Mouse (Mus musculus): ENCODE results near the gene Cacnb2. TPM values are rescaled to one million over a fixed set of nuclear protein-coding genes. Genes with fewer than 3 reads are reported as not detected.

Cacnb2 gene
- polyA plus RNA-seq, 2 experiments, result 2.3 to 4.1 TPM

- Histone ChIP-seq H3K36me3 (ENCODE audit: control insufficient read depth, insufficient read depth, low read length) (no peaks in the 10 kb centered on the region), H3K9ac (ENCODE audit: low read depth, low read length, severe bottlenecking) (no peak overlapping the region), H3K4me1 (ENCODE audit: control insufficient read depth, insufficient read depth, low read length) (no peaks in the 10 kb centered on the region), H3K4me3 (replicated peaks; ENCODE audit: low read length) (no peak overlapping the region), H3K27me3 (ENCODE audit: control insufficient read depth, insufficient read depth, low read length) (no peaks in the 10 kb centered on the region), H3K4me2 (replicated peaks; ENCODE audit: low read depth, low read length, severe bottlenecking) (no peak overlapping the region), H3K9me3 (ENCODE audit: control insufficient read depth, low read length) (no peaks in the 10 kb centered on the region), H3K27ac (replicated peaks; ENCODE audit: low read depth, low read length) (no peak overlapping the region)
- no peak for DNase-seq (ENCODE audit: low spot score)
- WGBS, result 58% methylated on average over 3 of the region's 3 CpGs
- no peak for ATAC-seq (ENCODE audit: low FRiP score, low read depth)
- no peak for TF ChIP-seq POLR2A (IDR thresholded peaks at IDR 0.05; ENCODE audit: borderline replicate concordance, extremely low read depth, insufficient read depth, insufficient read length)
Measured at GRCm38 (mm10) chr2:14883460-14883859, 280.6 kb downstream of the Cacnb2 start.

- WGBS, result 44% methylated on average over 4 of the region's 4 CpGs
- H3K27ac ChIP-seq (replicated peaks; ENCODE audit: low read depth, low read length), result no peak overlapping the region
- no peaks in the 10 kb centered on the region for H3K36me3 ChIP-seq (ENCODE audit: control insufficient read depth, insufficient read depth, low read length)
- TF ChIP-seq POLR2A (IDR thresholded peaks at IDR 0.05; ENCODE audit: borderline replicate concordance, extremely low read depth, insufficient read depth, insufficient read length), result no peak
- no peak overlapping the region for H3K4me3 ChIP-seq (replicated peaks; ENCODE audit: low read length)
- H3K4me2 ChIP-seq (replicated peaks; ENCODE audit: low read depth, low read length, severe bottlenecking), result no peak overlapping the region
- DNase-seq (ENCODE audit: low spot score) (no peak), ATAC-seq (ENCODE audit: low FRiP score, low read depth) (no peak)
- no peaks in the 10 kb centered on the region for H3K4me1 ChIP-seq (ENCODE audit: control insufficient read depth, insufficient read depth, low read length)
- no peaks in the 10 kb centered on the region for H3K27me3 ChIP-seq (ENCODE audit: control insufficient read depth, insufficient read depth, low read length)
- H3K9ac ChIP-seq (ENCODE audit: low read depth, low read length, severe bottlenecking), result no peak overlapping the region
- no peaks in the 10 kb centered on the region for H3K9me3 ChIP-seq (ENCODE audit: control insufficient read depth, low read length)
Measured at GRCm38 (mm10) chr2:14888406-14889195, 285.7 kb downstream of the Cacnb2 start.

GRCm38 (mm10) chr2:14903837-14904236, 300.9 kb downstream of the Cacnb2 start:
- Histone ChIP-seq H3K9me3 (ENCODE audit: control insufficient read depth, low read length) (no peaks in the 10 kb centered on the region), H3K4me1 (ENCODE audit: control insufficient read depth, insufficient read depth, low read length) (no peaks in the 10 kb centered on the region), H3K4me2 (replicated peaks; ENCODE audit: low read depth, low read length, severe bottlenecking) (no peak overlapping the region), H3K36me3 (ENCODE audit: control insufficient read depth, insufficient read depth, low read length) (no peaks in the 10 kb centered on the region), H3K9ac (ENCODE audit: low read depth, low read length, severe bottlenecking) (no peak overlapping the region), H3K4me3 (replicated peaks; ENCODE audit: low read length) (no peak overlapping the region), H3K27me3 (ENCODE audit: control insufficient read depth, insufficient read depth, low read length) (no peaks in the 10 kb centered on the region), H3K27ac (replicated peaks; ENCODE audit: low read depth, low read length) (no peak overlapping the region)
- 62% methylated on average over 3 of the region's 3 CpGs for WGBS
- no peak for TF ChIP-seq POLR2A (IDR thresholded peaks at IDR 0.05; ENCODE audit: borderline replicate concordance, extremely low read depth, insufficient read depth, insufficient read length)
- no peak for DNase-seq (ENCODE audit: low spot score)
- ATAC-seq (ENCODE audit: low FRiP score, low read depth), result no peak

- H3K27me3 ChIP-seq (ENCODE audit: control insufficient read depth, insufficient read depth, low read length), result no peaks in the 10 kb centered on the region
- H3K36me3 ChIP-seq (ENCODE audit: control insufficient read depth, insufficient read depth, low read length), result no peaks in the 10 kb centered on the region
- WGBS, result 85% methylated on average over 2 of the region's 2 CpGs
Measured at GRCm38 (mm10) chr2:14904865-14905264, 302.0 kb downstream of the Cacnb2 start.

GRCm38 (mm10) chr2:14907124-14907925, 304.4 kb downstream of the Cacnb2 start:
- no peak for TF ChIP-seq POLR2A (IDR thresholded peaks at IDR 0.05; ENCODE audit: borderline replicate concordance, extremely low read depth, insufficient read depth, insufficient read length)
- H3K9ac ChIP-seq (ENCODE audit: low read depth, low read length, severe bottlenecking), result no peak overlapping the region
- no peaks in the 10 kb centered on the region for H3K27me3 ChIP-seq (ENCODE audit: control insufficient read depth, insufficient read depth, low read length)
- no peak for DNase-seq (ENCODE audit: low spot score)
- H3K4me3 ChIP-seq (replicated peaks; ENCODE audit: low read length), result no peak overlapping the region
- H3K27ac ChIP-seq (replicated peaks; ENCODE audit: low read depth, low read length), result no peak overlapping the region
- no peak for ATAC-seq (ENCODE audit: low FRiP score, low read depth)
- no peaks in the 10 kb centered on the region for H3K36me3 ChIP-seq (ENCODE audit: control insufficient read depth, insufficient read depth, low read length)
- no peaks in the 10 kb centered on the region for H3K9me3 ChIP-seq (ENCODE audit: control insufficient read depth, low read length)
- H3K4me1 ChIP-seq (ENCODE audit: control insufficient read depth, insufficient read depth, low read length), result no peaks in the 10 kb centered on the region
- WGBS, result 46% methylated on average over 10 of the region's 10 CpGs
- H3K4me2 ChIP-seq (replicated peaks; ENCODE audit: low read depth, low read length, severe bottlenecking), result no peak overlapping the region

More at GRCm38 (mm10) chr2:14904865-14905264, 302.0 kb downstream of the Cacnb2 start:
- H3K9ac ChIP-seq (ENCODE audit: low read depth, low read length, severe bottlenecking), result no peak overlapping the region
- no peaks in the 10 kb centered on the region for H3K4me1 ChIP-seq (ENCODE audit: control insufficient read depth, insufficient read depth, low read length)
- no peak overlapping the region for H3K4me2 ChIP-seq (replicated peaks; ENCODE audit: low read depth, low read length, severe bottlenecking)
- TF ChIP-seq POLR2A (IDR thresholded peaks at IDR 0.05; ENCODE audit: borderline replicate concordance, extremely low read depth, insufficient read depth, insufficient read length), result no peak
- DNase-seq (ENCODE audit: low spot score) (no peak), ATAC-seq (ENCODE audit: low FRiP score, low read depth) (no peak)
- no peak overlapping the region for H3K4me3 ChIP-seq (replicated peaks; ENCODE audit: low read length)
- H3K9me3 ChIP-seq (ENCODE audit: control insufficient read depth, low read length), result no peaks in the 10 kb centered on the region
- H3K27ac ChIP-seq (replicated peaks; ENCODE audit: low read depth, low read length), result no peak overlapping the region

Measured in limb, embryonic 14.5 days (tissue).